Mouse (Mus musculus) heart, adult 11 months (tissue): ENCODE results near the gene Setd7.

Source experiments
- DNase-seq: peaks from one replicate; pipeline ENCODE4 v3.0.0; 2022

Gene Setd7

GRCm38 (mm10) chr3:51559594-51560450 lies 857 bp downstream of the Setd7 start:
- DNase-seq: peak; percentile 99

- no peak for DNase-seq
Observed at GRCm38 (mm10) chr3:51555583-51555982, 5.1 kb downstream of the Setd7 start.

- DNase-seq: no peak
Observed at GRCm38 (mm10) chr3:51554836-51555235, 5.8 kb downstream of the Setd7 start.

GRCm38 (mm10) chr3:51554067-51554466 lies 6.6 kb downstream of the Setd7 start:
- peak; percentile 92 for DNase-seq

- peak; percentile 97 for DNase-seq
Observed at GRCm38 (mm10) chr3:51553497-51553875, 7.2 kb downstream of the Setd7 start.

- peak; percentile 93 for DNase-seq
Observed at GRCm38 (mm10) chr3:51552841-51553496, 7.7 kb downstream of the Setd7 start.

- DNase-seq: no peak
Observed at GRCm38 (mm10) chr3:51552197-51552596, 8.5 kb downstream of the Setd7 start.

GRCm38 (mm10) chr3:51548987-51549579 lies 11.6 kb downstream of the Setd7 start:
- no peak for DNase-seq

- peak; percentile 93 for DNase-seq
Observed at GRCm38 (mm10) chr3:51547577-51547976, 13.1 kb downstream of the Setd7 start.

GRCm38 (mm10) chr3:51544442-51545128 lies 16.1 kb downstream of the Setd7 start:
- DNase-seq: no peak

GRCm38 (mm10) chr3:51540659-51541058 lies 20.0 kb downstream of the Setd7 start:
- no peak for DNase-seq

GRCm38 (mm10) chr3:51539567-51540408 lies 20.9 kb downstream of the Setd7 start:
- peak; percentile 91 for DNase-seq

- no peak for DNase-seq
Observed at GRCm38 (mm10) chr3:51534013-51534412, 26.7 kb downstream of the Setd7 start.

GRCm38 (mm10) chr3:51533573-51533972 lies 27.1 kb downstream of the Setd7 start:
- no peak for DNase-seq

- no peak for DNase-seq
Observed at GRCm38 (mm10) chr3:51532282-51532620, 28.4 kb downstream of the Setd7 start.

GRCm38 (mm10) chr3:51531473-51532281 lies 29.0 kb downstream of the Setd7 start:
- peak; percentile 97 for DNase-seq

- DNase-seq: no peak
Observed at GRCm38 (mm10) chr3:51526891-51527290, 33.8 kb downstream of the Setd7 start.

GRCm38 (mm10) chr3:51525186-51525785 lies 35.4 kb downstream of the Setd7 start:
- no peak for DNase-seq

GRCm38 (mm10) chr3:51521262-51521661 lies 39.4 kb downstream of the Setd7 start:
- DNase-seq: no peak

GRCm38 (mm10) chr3:51518763-51519121 lies 41.9 kb downstream of the Setd7 start:
- no peak for DNase-seq
